Mouse (Mus musculus) ES-E14 (cell line): Measurements from ENCODE around the gene Runx3. TPM values are rescaled to one million over a fixed set of nuclear protein-coding genes. Genes with fewer than 3 reads are reported as not detected.

Experiments
- DNase-seq: peaks from one replicate; pipeline ENCODE4 v3.0.0-alpha.2; 2013; ENCODE audit warnings: low read depth, low spot score
- H3K27ac ChIP-seq: 2 replicates; pipeline ENCODE4 v1.5.1; 2012; ENCODE audit warnings: low read depth, mild to moderate bottlenecking, low read length, moderate library complexity, mixed read lengths; ENCODE audit not compliant: poor library complexity, insufficient read depth, severe bottlenecking
- H3K36me3 ChIP-seq: 2 replicates; pipeline ENCODE4 v1.6.1; 2012; ENCODE audit warnings: mild to moderate bottlenecking, low read length, moderate library complexity, mixed read lengths; ENCODE audit not compliant: control insufficient read depth, poor library complexity, insufficient read depth, severe bottlenecking
- H3K4me1 ChIP-seq, 2 experiments: fragments of 150-350 bp in 1 of 2; sonication (generic) in 1 of 2; 2 replicates each; pipeline ENCODE4 v1.6.1; 2012; ENCODE audit warnings: low read length in 2 of 2, mild to moderate bottlenecking in 1 of 2, mixed read lengths in 1 of 2; ENCODE audit not compliant: control insufficient read depth in 2 of 2, insufficient read depth in 2 of 2, poor library complexity in 1 of 2
- H3K4me3 ChIP-seq, 2 experiments: fragments of 150-350 bp in 1 of 2; sonication (generic) in 1 of 2; 2 replicates each; pipeline ENCODE4 v1.5.1; 2012; ENCODE audit warnings: low read length in 2 of 2, low read depth in 1 of 2, mild to moderate bottlenecking in 1 of 2, mixed read lengths in 1 of 2; ENCODE audit not compliant: insufficient read depth in 1 of 2, poor library complexity in 1 of 2, severe bottlenecking in 1 of 2
- H3K9ac ChIP-seq: 2 replicates; pipeline ENCODE4 v1.6.1; 2012; ENCODE audit warnings: low read depth, mild to moderate bottlenecking, low read length, mixed read lengths; ENCODE audit not compliant: poor library complexity, insufficient read depth, severe bottlenecking
- H3K9me3 ChIP-seq: fragments of 150-350 bp; sonication (generic); 2 replicates; pipeline ENCODE4 v1.6.1; 2012; ENCODE audit warnings: low read depth, mild to moderate bottlenecking, low read length; ENCODE audit not compliant: control insufficient read depth, insufficient read depth
- CHD2 ChIP-seq: IDR thresholded peaks from 2 replicates; pipeline ENCODE4 v1.6.1; 2014; ENCODE audit warnings: mild to moderate bottlenecking, low read depth, low read length, inconsistent platforms
- HCFC1 ChIP-seq: IDR thresholded peaks from 2 replicates; pipeline ENCODE4 v1.6.1; 2012; ENCODE audit warnings: low read length, inconsistent platforms, borderline replicate concordance; ENCODE audit not compliant: insufficient read depth
- MAFK ChIP-seq: IDR thresholded peaks from 2 replicates; pipeline ENCODE4 v1.6.1; 2014; ENCODE audit warnings: mild to moderate bottlenecking, low read depth, low read length, inconsistent platforms; ENCODE audit not compliant: insufficient read depth
- ZC3H11A ChIP-seq: IDR thresholded peaks from 2 replicates; pipeline ENCODE4 v1.6.1; 2012; ENCODE audit warnings: low read depth, mild to moderate bottlenecking, inconsistent platforms, low read length, borderline replicate concordance
- ZNF384 ChIP-seq: IDR thresholded peaks from 2 replicates; pipeline ENCODE4 v1.6.1; 2012; ENCODE audit warnings: low read depth, low read length, inconsistent platforms
- in situ Hi-C, 2 experiments: fragments of 600-800 bp; cut with MboI; formaldehyde crosslinking; loops; one replicate each; pipeline ENCODE4 v1.15.1; 2025; ENCODE audit warnings: low sequenced_read_pairs in 2 of 2, inconsistent platforms in 1 of 2; ENCODE audit not compliant: unreplicated experiment in 2 of 2
- total RNA-seq: library from RNA; depleted of rRNA; stranded (reverse); fragments of 300-350 nt; gene quantifications from 2 replicates; pipeline ENCODE4 v1.2.3, GENCODE M21; 2012

Runx3 gene
- total RNA-seq, 1 experiment = 0.49 TPM

- Histone ChIP-seq H3K27ac (no peak overlapping the region), H3K9ac (no peak overlapping the region), H3K36me3 (no peaks in the 10 kb centered on the region), H3K4me1 (no peaks in the 10 kb centered on the region), H3K9me3 (no peaks in the 10 kb centered on the region), H3K4me3 (no peak overlapping the region)
- no peak for TF ChIP-seq ZC3H11A
- no peak for TF ChIP-seq ZNF384
- no peak for TF ChIP-seq MAFK
- no peak for TF ChIP-seq CHD2
- no peak for TF ChIP-seq HCFC1
- DNase-seq = no peak
- in situ Hi-C loops = no loop called here
Observed at GRCm38 (mm10) chr4:135083089-135083488, 37.4 kb upstream of the Runx3 start.

GRCm38 (mm10) chr4:135085077-135085853, 35.2 kb upstream of the Runx3 start:
- peak; percentile 24 for DNase-seq
- Histone ChIP-seq H3K36me3 (no peaks in the 10 kb centered on the region), H3K9me3 (no peaks in the 10 kb centered on the region), H3K27ac (no peak overlapping the region), H3K4me1 (no peaks in the 10 kb centered on the region), H3K4me3 (no peak overlapping the region), H3K9ac (no peak overlapping the region)
- in situ Hi-C loops = no loop called here
- TF ChIP-seq MAFK = no peak
- TF ChIP-seq HCFC1 = no peak
- TF ChIP-seq ZNF384 = no peak
- TF ChIP-seq ZC3H11A = no peak
- no peak for TF ChIP-seq CHD2

- H3K9ac ChIP-seq = no peak overlapping the region
- no peak overlapping the region for H3K27ac ChIP-seq
- H3K4me1 ChIP-seq = no peaks in the 10 kb centered on the region
- no peak overlapping the region for H3K4me3 ChIP-seq
- in situ Hi-C loops = no loop called here
- no peaks in the 10 kb centered on the region for H3K36me3 ChIP-seq
- no peak for DNase-seq
- H3K9me3 ChIP-seq = no peaks in the 10 kb centered on the region
- TF ChIP-seq CHD2 (no peak), ZC3H11A (no peak), ZNF384 (no peak), MAFK (no peak), HCFC1 (no peak)
Observed at GRCm38 (mm10) chr4:135090613-135091012, 29.8 kb upstream of the Runx3 start.

- H3K9ac ChIP-seq = no peak overlapping the region
- no peak overlapping the region for H3K27ac ChIP-seq
- no peaks in the 10 kb centered on the region for H3K4me1 ChIP-seq
- TF ChIP-seq ZC3H11A = no peak
- TF ChIP-seq ZNF384 = no peak
- TF ChIP-seq MAFK = no peak
- TF ChIP-seq CHD2 = no peak
- TF ChIP-seq HCFC1 = no peak
- H3K4me3 ChIP-seq = no peak overlapping the region
- no peaks in the 10 kb centered on the region for H3K9me3 ChIP-seq
- in situ Hi-C loops = no loop called here
- DNase-seq = no peak
- H3K36me3 ChIP-seq = no peaks in the 10 kb centered on the region
Observed at GRCm38 (mm10) chr4:135092871-135093270, 27.6 kb upstream of the Runx3 start.
